Mouse (Mus musculus) liver, embryonic 12.5 days (tissue): Measurements from ENCODE around the gene Cd101. TPM values are rescaled to one million over a fixed set of nuclear protein-coding genes. Genes with fewer than 3 reads are reported as not detected.

Experiments
- ATAC-seq: fragments of 200-750 bp; cut with Nextera tagmentation; 2 replicates; pipeline ENCODE4 v1.8.0; 2017; ENCODE audit warnings: moderate number of reproducible peaks, mild to moderate bottlenecking, moderate library complexity
- H3K27ac ChIP-seq: fragments of 300-500 bp; sonication (generic); 2 replicates; pipeline ENCODE4 v1.5.1; 2016; ENCODE audit warnings: mild to moderate bottlenecking
- H3K27me3 ChIP-seq: fragments of 300-500 bp; sonication (generic); replicated peaks from 2 replicates; pipeline ENCODE4 v1.6.1; 2016; ENCODE audit warnings: mild to moderate bottlenecking, moderate library complexity
- H3K36me3 ChIP-seq: fragments of 300-500 bp; sonication (generic); 2 replicates; pipeline ENCODE4 v1.6.1; 2016; ENCODE audit warnings: mild to moderate bottlenecking, moderate library complexity
- H3K4me1 ChIP-seq: fragments of 300-500 bp; sonication (generic); 2 replicates; pipeline ENCODE4 v1.6.1; 2016
- H3K4me2 ChIP-seq: fragments of 300-500 bp; sonication (generic); 2 replicates; pipeline ENCODE4 v1.6.1; 2016; ENCODE audit warnings: mild to moderate bottlenecking, moderate library complexity
- H3K4me3 ChIP-seq: fragments of 300-500 bp; sonication (generic); 2 replicates; pipeline ENCODE4 v1.5.1; 2016; ENCODE audit warnings: mild to moderate bottlenecking, moderate library complexity
- H3K9ac ChIP-seq: fragments of 300-500 bp; sonication (generic); 2 replicates; pipeline ENCODE4 v1.6.1; 2016; ENCODE audit warnings: mild to moderate bottlenecking, moderate library complexity
- H3K9me3 ChIP-seq: fragments of 300-500 bp; sonication (generic); replicated peaks from 2 replicates; pipeline ENCODE4 v1.6.1; 2016; ENCODE audit warnings: mild to moderate bottlenecking, moderate library complexity
- WGBS: fragments of 180-500 bp; shearing (Covaris S2); methylation state at CpG from one replicate; pipeline ENCODE4 v1.1.7; 2016; ENCODE audit not compliant: insufficient replicate concordance; 5-methylcytosine and 5-hydroxymethylcytosine counted together
- polyA plus RNA-seq: library from polyadenylated mRNA; unstranded; fragments of >200 nt; fragmentation: Nextera tagmentation; extraction: Ambion mirVana; gene quantifications from 2 replicates; pipeline ENCODE4 v1.2.1, GENCODE M21; 2016

Gene Cd101
- 0.04 and 0.08 TPM in 2 replicates for polyA plus RNA-seq

DNA sequence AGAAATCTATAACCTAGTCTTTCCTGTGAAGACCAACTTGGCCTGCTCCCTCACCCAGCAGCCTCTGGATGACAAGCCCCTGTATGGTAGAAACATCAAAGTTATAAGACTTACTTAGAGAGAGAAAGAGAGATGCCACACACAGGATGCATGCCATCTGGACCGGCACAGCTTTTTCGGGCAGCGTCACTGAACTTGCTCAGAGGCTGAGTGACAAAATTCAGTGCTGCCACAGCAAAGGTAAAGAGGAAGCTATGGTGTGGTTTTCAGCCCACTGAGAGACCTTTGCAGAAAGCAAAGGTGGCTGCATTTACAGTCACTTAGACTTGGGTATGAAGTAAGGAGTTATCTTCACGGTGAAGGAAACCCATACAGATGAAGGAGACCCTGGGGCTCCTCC is at the start of gene Cd101:
Cd101 (minus strand) TSS at position 218 of the 400 bp plus-strand sequence.
- Histone ChIP-seq H3K4me2 (no peak within 1 kb of the TSS), H3K27ac (no peak within 1 kb of the TSS), H3K27me3 (no peaks in the 10 kb centered on the region), H3K9ac (no peak within 1 kb of the TSS), H3K4me1 (no peaks in the 10 kb centered on the region), H3K9me3 (no peaks in the 10 kb centered on the region), H3K4me3 (no peak within 1 kb of the TSS), H3K36me3 (no peaks in the 10 kb centered on the region)
- ATAC-seq: no peak
- 64% methylated on average over 4 of the region's 4 CpGs for WGBS

DNA sequence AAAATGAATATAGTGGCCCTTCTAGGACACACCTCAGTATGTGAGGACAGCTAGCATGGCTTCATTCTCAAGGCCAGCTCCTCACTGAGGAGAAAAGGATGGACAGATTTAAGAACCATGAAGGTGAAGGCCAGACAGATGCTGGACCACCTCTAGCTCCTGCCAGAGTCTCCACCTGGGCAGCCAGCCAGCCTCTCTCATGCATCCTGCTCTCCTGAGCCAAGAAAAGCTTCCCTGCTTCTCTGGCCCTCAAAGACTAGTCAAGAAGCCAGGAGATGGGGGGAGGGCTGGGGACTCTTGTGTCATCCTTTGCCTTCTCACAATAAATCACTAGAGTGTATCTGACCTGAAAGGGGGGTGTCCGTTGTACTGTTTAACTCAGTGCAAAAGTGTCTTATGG is 49.0 kb upstream of the Cd101 start:
- Histone ChIP-seq H3K4me1 (no peaks in the 10 kb centered on the region), H3K27ac (no peak overlapping the region), H3K4me2 (no peak overlapping the region), H3K36me3 (no peaks in the 10 kb centered on the region), H3K9ac (no peak overlapping the region), H3K27me3 (no peaks in the 10 kb centered on the region), H3K9me3 (no peaks in the 10 kb centered on the region), H3K4me3 (no peak overlapping the region)
- WGBS: 74% methylated on average over 1 of the region's 1 CpGs
- ATAC-seq: no peak

DNA sequence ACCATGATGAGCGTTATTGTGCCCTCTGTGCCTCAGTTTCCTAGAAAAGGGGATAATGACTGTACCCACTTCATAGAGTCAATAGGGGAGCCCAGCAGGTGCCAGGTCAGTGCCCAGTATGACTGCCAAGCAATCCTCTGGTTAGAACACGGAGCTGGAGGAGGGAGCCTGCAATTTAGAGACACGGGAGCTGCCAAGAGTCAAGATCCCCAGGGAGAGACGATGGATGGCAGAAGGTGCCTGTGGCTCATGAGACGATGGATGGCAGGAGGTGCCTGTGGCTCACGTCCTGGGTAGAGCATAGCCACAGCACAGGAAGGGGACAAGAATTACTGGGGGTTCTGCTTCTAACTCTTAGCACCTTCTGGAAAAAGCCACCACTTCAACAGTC is 48.3 kb upstream of the Cd101 start:
- Histone ChIP-seq H3K4me3 (no peak overlapping the region), H3K27ac (no peak overlapping the region), H3K4me2 (no peak overlapping the region), H3K27me3 (no peaks in the 10 kb centered on the region), H3K9me3 (no peaks in the 10 kb centered on the region), H3K9ac (no peak overlapping the region), H3K4me1 (no peaks in the 10 kb centered on the region), H3K36me3 (no peaks in the 10 kb centered on the region)
- 65% methylated on average over 6 of the region's 6 CpGs for WGBS
- no peak for ATAC-seq

DNA sequence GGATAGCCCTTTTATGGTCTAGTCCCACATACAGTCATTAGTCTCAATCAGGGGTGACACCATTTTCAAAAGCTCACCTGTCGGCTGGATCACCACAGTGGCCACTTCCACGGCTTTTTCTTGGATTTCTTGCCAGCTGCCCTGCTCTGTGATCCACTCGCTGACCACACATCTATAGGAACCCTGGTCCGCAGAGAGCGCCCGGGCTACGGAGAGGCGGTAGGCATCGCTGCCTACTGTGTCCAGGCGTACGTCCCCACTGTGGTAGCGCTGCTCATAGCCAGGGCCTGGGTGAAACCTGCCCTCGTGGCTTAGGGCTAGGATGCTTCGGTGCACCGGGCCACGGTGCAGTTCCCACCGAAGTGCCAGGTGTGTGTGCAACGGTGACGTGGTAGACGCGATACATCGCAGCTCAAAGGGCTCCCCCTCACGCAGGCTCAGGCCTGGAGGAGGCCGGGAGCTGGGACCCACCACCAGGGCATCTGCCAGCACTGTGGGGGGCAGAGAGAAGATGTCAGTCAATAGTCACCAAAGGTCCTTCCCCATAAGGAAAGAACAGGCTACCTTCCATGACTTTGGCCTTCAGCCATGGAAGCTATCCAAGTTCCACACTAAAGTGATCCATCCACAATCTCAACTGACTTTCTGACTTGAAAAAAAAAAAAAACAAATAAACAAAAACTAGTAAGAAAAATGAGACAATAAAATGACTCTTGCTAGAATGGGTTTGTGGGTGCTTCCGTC is 47.8 kb upstream of the Cd101 start:
- H3K9ac ChIP-seq: no peak overlapping the region
- WGBS: 92% methylated on average over 25 of the region's 25 CpGs

DNA sequence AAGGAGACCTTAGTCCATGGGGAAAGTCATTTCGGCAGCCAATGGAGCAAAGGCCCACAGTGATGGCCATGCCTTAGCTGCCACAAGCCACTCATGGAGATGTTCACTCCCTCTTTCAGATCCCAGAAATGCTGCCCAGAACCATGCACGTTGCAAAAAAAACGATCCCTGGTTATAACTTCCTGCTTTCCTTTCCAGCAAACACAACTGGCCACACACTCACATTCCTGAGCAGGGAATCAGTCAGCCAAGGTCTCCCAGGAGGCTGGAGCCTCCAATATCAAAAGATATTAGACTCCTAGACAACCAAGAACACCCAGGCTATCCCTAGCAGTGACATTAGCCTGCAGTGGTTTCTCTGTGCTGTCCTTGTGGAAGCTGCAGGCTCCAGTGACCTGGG is 46.5 kb upstream of the Cd101 start:
- Histone ChIP-seq H3K36me3 (no peaks in the 10 kb centered on the region), H3K9me3 (no peaks in the 10 kb centered on the region), H3K4me2 (no peak overlapping the region), H3K4me3 (no peak overlapping the region), H3K4me1 (no peaks in the 10 kb centered on the region), H3K27me3 (no peaks in the 10 kb centered on the region), H3K27ac (no peak overlapping the region), H3K9ac (no peak overlapping the region)
- ATAC-seq: no peak
- 54% methylated on average over 3 of the region's 3 CpGs for WGBS

More for the DNA sequence above, 47.8 kb upstream of the Cd101 start:
- Histone ChIP-seq H3K36me3 (no peaks in the 10 kb centered on the region), H3K4me1 (no peaks in the 10 kb centered on the region), H3K27me3 (no peaks in the 10 kb centered on the region), H3K27ac (no peak overlapping the region), H3K9me3 (no peaks in the 10 kb centered on the region), H3K4me3 (no peak overlapping the region), H3K4me2 (no peak overlapping the region)
- no peak for ATAC-seq

DNA sequence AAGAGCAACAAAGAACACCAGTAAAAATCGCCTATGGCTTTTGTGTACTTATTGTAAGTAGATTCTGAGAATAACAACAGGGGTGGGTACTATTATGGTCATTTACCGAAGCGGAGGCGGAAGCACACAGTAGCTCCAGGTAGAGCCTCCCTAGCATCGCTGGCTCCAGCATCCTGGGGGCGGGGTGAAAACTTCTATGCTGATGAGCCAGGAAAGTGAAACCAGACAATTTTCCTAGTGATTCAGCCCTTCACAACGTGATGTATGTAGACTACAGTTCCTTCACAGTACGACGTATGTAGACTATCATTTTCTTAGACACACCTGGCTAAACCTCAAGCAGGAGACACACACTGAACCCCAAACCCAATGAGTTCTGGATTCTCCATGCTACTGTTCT is 44.0 kb upstream of the Cd101 start:
- H3K4me2 ChIP-seq: no peak overlapping the region
- no peak for ATAC-seq
- WGBS: 72% methylated on average over 9 of the region's 9 CpGs

DNA sequence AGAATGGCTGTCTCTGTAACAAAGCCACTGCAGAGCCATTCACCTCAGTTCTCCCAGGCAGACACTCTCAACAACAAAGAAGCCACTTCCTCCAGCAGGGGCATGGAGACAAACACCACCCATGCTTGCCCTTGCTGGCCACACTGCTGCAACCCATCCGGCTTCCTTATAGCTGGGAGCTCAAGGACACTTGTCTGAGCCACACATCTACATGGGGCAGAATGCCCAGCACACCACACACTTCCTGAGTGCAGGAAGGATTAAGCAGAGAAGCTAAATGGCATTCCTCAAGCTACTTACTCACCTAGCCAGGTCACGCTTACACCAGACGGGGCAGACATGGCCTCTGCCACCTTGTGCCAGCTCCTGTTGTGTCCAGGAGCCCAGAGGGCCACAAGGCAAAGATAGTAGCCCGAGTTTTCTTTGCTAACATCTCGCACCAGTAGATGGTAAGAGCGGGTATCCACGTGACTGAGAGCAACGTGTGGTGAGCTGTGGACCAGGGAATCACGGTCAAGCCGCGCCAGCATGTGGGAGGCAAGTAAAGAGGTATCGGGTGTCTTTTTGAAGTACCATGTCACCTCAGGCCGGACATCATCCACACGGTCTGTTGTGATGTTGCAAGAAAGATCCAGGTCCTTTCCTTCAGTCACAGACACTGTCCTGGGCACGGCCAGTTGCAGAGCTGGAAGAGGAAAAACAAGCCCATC is 43.3 kb upstream of the Cd101 start:
- no peak for ATAC-seq
- H3K4me3 ChIP-seq: no peak overlapping the region
- no peak overlapping the region for H3K4me2 ChIP-seq
- H3K9ac ChIP-seq: no peak overlapping the region
- H3K27me3 ChIP-seq: no peaks in the 10 kb centered on the region
- H3K36me3 ChIP-seq: no peaks in the 10 kb centered on the region
- no peaks in the 10 kb centered on the region for H3K9me3 ChIP-seq
- 73% methylated on average over 15 of the region's 15 CpGs for WGBS
- no peaks in the 10 kb centered on the region for H3K4me1 ChIP-seq
- H3K27ac ChIP-seq: no peak overlapping the region

More for the DNA sequence above, 44.0 kb upstream of the Cd101 start:
- H3K27ac ChIP-seq: no peak overlapping the region
- no peak overlapping the region for H3K9ac ChIP-seq
- H3K9me3 ChIP-seq: no peaks in the 10 kb centered on the region
- H3K36me3 ChIP-seq: no peaks in the 10 kb centered on the region
- H3K27me3 ChIP-seq: no peaks in the 10 kb centered on the region
- H3K4me3 ChIP-seq: no peak overlapping the region
- H3K4me1 ChIP-seq: no peaks in the 10 kb centered on the region

DNA sequence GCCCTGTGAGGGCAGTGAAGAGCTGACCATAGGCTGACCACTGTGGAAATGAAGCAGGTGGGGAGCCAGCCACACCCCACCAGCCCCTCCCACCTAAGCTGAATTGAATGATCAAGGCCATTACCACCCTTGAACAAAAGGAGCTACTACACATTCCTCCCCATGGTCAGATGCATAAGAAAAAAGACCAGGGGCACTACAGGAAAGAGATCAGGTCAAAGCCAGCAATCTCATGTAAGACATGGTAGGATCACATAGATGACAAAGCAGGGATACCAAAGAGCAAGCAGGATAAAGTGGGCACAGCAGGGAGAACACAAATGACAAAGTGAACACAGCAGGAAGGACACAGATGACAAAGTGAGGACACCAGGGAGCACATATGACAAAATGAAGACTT is 42.2 kb upstream of the Cd101 start:
- H3K27ac ChIP-seq: no peak overlapping the region
- no peaks in the 10 kb centered on the region for H3K4me1 ChIP-seq

DNA sequence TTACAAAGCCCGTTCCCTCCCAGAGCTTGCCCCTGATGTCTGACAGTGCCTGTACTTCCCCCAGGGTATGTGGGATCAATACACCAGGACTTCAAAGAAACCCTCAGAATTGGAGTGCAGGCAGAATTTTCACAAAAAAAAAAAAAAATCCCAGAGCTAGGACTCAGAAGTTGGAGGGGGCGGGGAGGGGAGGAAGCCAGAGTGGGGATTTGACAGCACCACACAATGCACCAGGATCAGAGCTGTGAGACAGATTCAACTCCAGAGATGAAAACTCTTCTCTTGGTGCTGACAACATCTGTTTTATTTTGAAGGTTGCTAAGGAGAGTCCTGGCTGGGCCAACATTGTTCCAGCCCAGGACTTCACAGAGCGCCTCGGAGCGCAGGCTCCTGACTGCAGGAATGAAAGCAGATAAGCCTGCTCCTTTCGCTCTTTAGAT is 41.5 kb upstream of the Cd101 start:
- 67% methylated on average over 6 of the region's 6 CpGs for WGBS
- ATAC-seq: no peak
- no peaks in the 10 kb centered on the region for H3K36me3 ChIP-seq
- H3K9me3 ChIP-seq: no peaks in the 10 kb centered on the region
- no peaks in the 10 kb centered on the region for H3K4me1 ChIP-seq
- H3K4me3 ChIP-seq: no peak overlapping the region
- no peak overlapping the region for H3K27ac ChIP-seq
- no peak overlapping the region for H3K4me2 ChIP-seq
- H3K9ac ChIP-seq: no peak overlapping the region
- H3K27me3 ChIP-seq: no peaks in the 10 kb centered on the region

More for the DNA sequence above, 42.2 kb upstream of the Cd101 start:
- Histone ChIP-seq H3K4me3 (no peak overlapping the region), H3K9ac (no peak overlapping the region), H3K9me3 (no peaks in the 10 kb centered on the region), H3K36me3 (no peaks in the 10 kb centered on the region), H3K27me3 (no peaks in the 10 kb centered on the region), H3K4me2 (no peak overlapping the region)
- ATAC-seq: no peak

DNA sequence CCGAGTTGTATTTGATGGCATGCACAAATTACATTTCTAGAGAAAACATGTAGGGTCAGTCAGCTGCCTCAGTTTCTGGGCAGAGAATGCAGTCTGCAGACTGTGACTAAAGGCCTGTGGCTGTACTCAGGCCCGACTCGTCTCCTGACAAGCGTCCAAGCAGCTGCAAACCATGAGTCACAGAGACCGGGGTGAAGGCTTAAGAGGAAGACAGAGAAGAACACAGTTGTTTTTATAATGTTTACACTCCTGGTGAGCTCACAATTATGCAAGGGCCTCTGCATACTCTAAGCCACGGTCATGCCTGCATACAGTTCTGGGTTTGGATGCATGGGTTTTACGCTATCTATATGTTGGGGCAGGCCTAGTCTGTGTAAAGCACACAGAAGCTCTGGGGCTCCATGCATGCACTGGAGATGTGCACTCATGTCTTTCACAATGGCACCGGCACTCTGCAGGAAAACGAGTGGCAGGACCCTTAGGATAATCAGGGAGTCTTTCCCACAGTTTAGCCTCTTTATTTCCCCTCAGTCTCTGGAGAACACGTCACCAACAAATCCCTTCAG is 41.0 kb upstream of the Cd101 start:
- H3K36me3 ChIP-seq: no peaks in the 10 kb centered on the region
- WGBS: 66% methylated on average over 10 of the region's 10 CpGs
- H3K4me3 ChIP-seq: no peak overlapping the region
- ATAC-seq: no peak
- H3K4me2 ChIP-seq: no peak overlapping the region
- H3K9me3 ChIP-seq: no peaks in the 10 kb centered on the region
- H3K9ac ChIP-seq: no peak overlapping the region
- H3K4me1 ChIP-seq: no peaks in the 10 kb centered on the region
- H3K27ac ChIP-seq: no peak overlapping the region
- no peaks in the 10 kb centered on the region for H3K27me3 ChIP-seq

DNA sequence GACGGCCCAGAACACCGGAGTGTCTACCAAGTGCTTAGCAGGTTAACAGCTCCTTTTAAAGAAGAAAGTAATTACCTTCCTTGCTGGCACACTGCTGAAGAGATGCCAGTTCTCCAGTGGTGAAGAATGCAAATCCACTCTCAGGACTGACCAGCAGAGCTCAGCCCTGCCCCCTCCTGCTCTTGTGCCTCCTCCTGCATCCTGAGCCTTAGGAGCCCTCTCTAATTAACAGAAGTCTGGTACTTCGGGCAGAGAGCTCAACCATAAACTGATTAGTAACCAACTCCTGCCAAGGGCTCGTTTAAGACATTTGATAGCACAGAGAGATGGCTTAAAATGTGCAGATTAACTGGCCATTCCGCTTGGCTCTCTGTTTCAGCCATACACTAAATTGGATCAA is 39.3 kb upstream of the Cd101 start:
- Histone ChIP-seq H3K36me3 (no peaks in the 10 kb centered on the region), H3K27ac (no peak overlapping the region), H3K27me3 (no peaks in the 10 kb centered on the region), H3K4me1 (no peaks in the 10 kb centered on the region), H3K9me3 (no peaks in the 10 kb centered on the region), H3K4me2 (no peak overlapping the region), H3K4me3 (no peak overlapping the region), H3K9ac (no peak overlapping the region)
- no peak for ATAC-seq
- WGBS: 59% methylated on average over 5 of the region's 5 CpGs

DNA sequence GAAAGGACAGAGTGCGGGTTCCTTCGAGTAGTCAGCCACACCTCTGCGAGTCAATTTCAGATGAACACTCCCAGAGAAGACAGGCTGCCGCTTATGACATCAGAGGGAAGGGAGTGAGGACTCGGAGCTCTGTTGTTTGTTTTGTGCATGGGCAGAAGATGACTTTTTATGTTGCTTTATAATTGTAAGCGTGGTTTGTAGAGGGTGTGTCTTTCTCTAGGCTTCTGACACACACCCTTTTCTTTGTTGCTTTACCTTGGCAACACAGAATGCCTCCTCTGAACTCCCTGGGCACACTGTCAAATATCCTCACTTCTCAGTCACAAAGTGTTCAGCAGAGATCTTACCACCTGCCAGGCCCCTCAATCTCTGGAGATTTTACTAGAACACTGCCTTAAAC is 36.8 kb upstream of the Cd101 start:
- no peaks in the 10 kb centered on the region for H3K27me3 ChIP-seq
- H3K9me3 ChIP-seq: no peaks in the 10 kb centered on the region
- no peaks in the 10 kb centered on the region for H3K4me1 ChIP-seq
- H3K27ac ChIP-seq: no peak overlapping the region
- no peak overlapping the region for H3K4me2 ChIP-seq
- no peak for ATAC-seq
- WGBS: 73% methylated on average over 6 of the region's 6 CpGs
- no peaks in the 10 kb centered on the region for H3K36me3 ChIP-seq
- no peak overlapping the region for H3K4me3 ChIP-seq
- H3K9ac ChIP-seq: no peak overlapping the region
